9 mouse cellular contexts compared by ENCODE assay signal in genomic region chr6:115006948-115007347, GRCm38 (mm10). TPM values are rescaled to one million over a fixed set of nuclear protein-coding genes. Genes with fewer than 3 reads are reported as not detected.
DNase-seq lines count a peak whose midpoint lies in the region; ATAC-seq lines count a peak whose summit lies in the region.
"Had no signal": no experiment of that assay in that cellular context is flagged by ENCODE, and none has a peak within 500 bp of the region (broad histone marks: within the 10 kb centered on the region; RNA-seq: fewer than 3 reads in every experiment).

No protein-coding gene starts in this region.

- intact Hi-C loops in heart, postnatal 25 days (cut with DNase I): loop anchor here (1.0 kb wide), 2 partner anchors 78 to 283 kb away; no protein-coding TSS in a partner anchor

- no peak overlapping the region for H3K9ac ChIP-seq in lung, embryonic 16.5 days (ENCODE audit: low read length)
- no peak overlapping the region for H3K9ac ChIP-seq in embryonic facial prominence, embryonic 12.5 days
- H3K9ac ChIP-seq in midbrain, embryonic 12.5 days (replicated peaks): peak overlapping the region; percentile 37; the same call in 1 of the 2 replicates

- no peak overlapping the region for H3K27ac ChIP-seq in lung, embryonic 16.5 days (ENCODE audit: low read length)
- H3K27ac ChIP-seq in embryonic facial prominence, embryonic 12.5 days: peak overlapping the region; percentile 37; the same call in 1 of the 2 replicates
- peak overlapping the region; percentile 42 for H3K27ac ChIP-seq in midbrain, embryonic 12.5 days (replicated peaks)

- 69% methylated on average over 6 of the region's 6 CpGs for WGBS in lung, embryonic 16.5 days
- WGBS in embryonic facial prominence, embryonic 12.5 days: 50% methylated on average over 6 of the region's 6 CpGs
- 44% methylated on average over 6 of the region's 6 CpGs for WGBS in midbrain, embryonic 12.5 days

- ATAC-seq in lung, embryonic 16.5 days (ENCODE audit: low read depth): peak; percentile 61
- ATAC-seq in embryonic facial prominence, embryonic 12.5 days (ENCODE audit: insufficient number of reproducible peaks, insufficient read depth, low FRiP score, low TSS enrichment): no peak
- ATAC-seq in midbrain, embryonic 12.5 days (ENCODE audit: low FRiP score, low read depth): peak; percentile 38; the same call in 1 of the 2 replicates

- H3K9me3 ChIP-seq in lung, embryonic 16.5 days (ENCODE audit: control insufficient read depth, low read length): no peaks in the 10 kb centered on the region
- H3K9me3 ChIP-seq in embryonic facial prominence, embryonic 12.5 days: no peaks in the 10 kb centered on the region
- H3K9me3 ChIP-seq in midbrain, embryonic 12.5 days: no peaks in the 10 kb centered on the region

- no peak overlapping the region for H3K4me2 ChIP-seq in lung, embryonic 16.5 days (ENCODE audit: low read depth, low read length)
- H3K4me2 ChIP-seq in embryonic facial prominence, embryonic 12.5 days (replicated peaks): no peak overlapping the region
- H3K4me2 ChIP-seq in midbrain, embryonic 12.5 days (replicated peaks): 0 out of 2 replicates have a peak overlapping the region, but pooled peaks have one; percentile 1

- no peaks in the 10 kb centered on the region for H3K4me1 ChIP-seq in lung, embryonic 16.5 days (replicated peaks; ENCODE audit: control insufficient read depth, insufficient read depth, low read length)
- peaks cover 10% of the 10 kb centered on the region; the same call in 1 of the 2 replicates for H3K4me1 ChIP-seq in embryonic facial prominence, embryonic 12.5 days
- peaks cover 13% of the 10 kb centered on the region for H3K4me1 ChIP-seq in midbrain, embryonic 12.5 days

- 0 out of 2 replicates have a peak, but pooled peaks cover 2% of the 10 kb centered on the region for H3K36me3 ChIP-seq in lung, embryonic 16.5 days (ENCODE audit: control insufficient read depth, insufficient read depth, low read length)
- H3K36me3 ChIP-seq in embryonic facial prominence, embryonic 12.5 days: peaks cover 27% of the 10 kb centered on the region
- peaks cover 19% of the 10 kb centered on the region for H3K36me3 ChIP-seq in midbrain, embryonic 12.5 days

- DNase-seq in lung, postnatal 10 days: no peak
- DNase-seq in heart, postnatal 25 days (ENCODE audit: low spot score): peak; percentile 48
- no peak for DNase-seq in ovary, adult 18-20 months (ENCODE audit: low spot score)
- no peak for DNase-seq in kidney, adult 9 months
- no peak for DNase-seq in kidney, adult 8-10 months
- DNase-seq: gastrocnemius, postnatal 10 days had no signal

- no peaks in the 10 kb centered on the region for H3K27me3 ChIP-seq in lung, embryonic 16.5 days (ENCODE audit: control insufficient read depth, insufficient read depth, low read depth, low read length)
- no peaks in the 10 kb centered on the region for H3K27me3 ChIP-seq in embryonic facial prominence, embryonic 12.5 days
- H3K27me3 ChIP-seq in midbrain, embryonic 12.5 days: no peaks in the 10 kb centered on the region

- no peak overlapping the region for H3K4me3 ChIP-seq in lung, embryonic 16.5 days (ENCODE audit: low read length)
- no peak overlapping the region for H3K4me3 ChIP-seq in embryonic facial prominence, embryonic 12.5 days
- H3K4me3 ChIP-seq in midbrain, embryonic 12.5 days: no peak overlapping the region

RNA-seq across cellular contexts. Expression of gene Tamm41, which starts 30.7 kb away (rescaled TPM):
- 52.4 and 54.7 TPM in 2 replicates for polyA plus RNA-seq in lung, embryonic 16.5 days (2015; fragmentation: Nextera tagmentation; extraction: Ambion mirVana)
- 68.1 and 73.5 TPM in 2 replicates for polyA plus RNA-seq in embryonic facial prominence, embryonic 12.5 days (2016; fragmentation: Nextera tagmentation; extraction: Ambion mirVana)
- 10 to 100 TPM; 10.1 to 10.5 TPM for total RNA-seq in heart, postnatal 25 days (2021)
- 62.3 and 63.0 TPM in 2 replicates for polyA plus RNA-seq in midbrain, embryonic 12.5 days (2016; fragmentation: Nextera tagmentation; extraction: Ambion mirVana)

RNA-seq across cellular contexts. Expression of gene Vgll4, which starts 37.2 kb away (rescaled TPM):
- 152 and 155 TPM in 2 replicates for polyA plus RNA-seq in lung, embryonic 16.5 days (2015; fragmentation: Nextera tagmentation; extraction: Ambion mirVana)
- 135 and 136 TPM in 2 replicates for polyA plus RNA-seq in embryonic facial prominence, embryonic 12.5 days (2016; fragmentation: Nextera tagmentation; extraction: Ambion mirVana)
- 10 to 100 TPM; 24.3 to 24.9 TPM for total RNA-seq in heart, postnatal 25 days (2021)
- polyA plus RNA-seq in midbrain, embryonic 12.5 days (2016; fragmentation: Nextera tagmentation; extraction: Ambion mirVana): 79.2 and 85.6 TPM in 2 replicates
